21 mouse cellular contexts compared by ENCODE assay signal in the genomic region with DNA sequence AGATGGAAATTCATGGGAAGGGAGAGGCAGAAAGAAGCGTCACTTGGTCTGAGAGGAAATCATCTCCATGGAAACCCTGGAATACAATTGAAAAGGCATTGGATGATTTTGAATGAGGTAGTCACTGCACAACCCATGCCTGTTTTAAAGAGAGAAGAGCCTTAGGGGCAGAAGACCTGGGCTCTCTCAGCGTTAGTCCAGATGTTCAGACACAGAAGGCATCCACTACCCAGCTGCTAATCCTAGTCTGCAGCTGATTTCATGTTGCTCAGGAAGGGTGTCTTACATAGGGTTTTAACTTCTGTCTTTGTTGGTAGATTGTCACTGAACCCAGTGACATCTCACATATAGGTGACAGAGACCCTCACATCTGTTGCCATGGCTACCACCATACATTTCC.
DNase-seq lines count a peak whose midpoint lies in the region; ATAC-seq and TF ChIP-seq lines count a peak whose summit lies in the region.
"Had no signal": no experiment of that assay in that cellular context is flagged by ENCODE, and none has a peak within 500 bp of the region (broad histone marks: within the 10 kb centered on the region; RNA-seq: fewer than 3 reads in every experiment).

No protein-coding gene starts in this region.

- H3K9ac ChIP-seq in forebrain, postnatal 0 days: no peak overlapping the region
- H3K9ac ChIP-seq in forebrain, embryonic 15.5 days (replicated peaks): no peak overlapping the region
- no peak overlapping the region for H3K9ac ChIP-seq in midbrain, embryonic 15.5 days
- H3K9ac ChIP-seq in midbrain, embryonic 14.5 days (replicated peaks; ENCODE audit: low read length): no peak overlapping the region
- no peak overlapping the region for H3K9ac ChIP-seq in neural tube, embryonic 12.5 days
- H3K9ac ChIP-seq in neural tube, embryonic 15.5 days (replicated peaks): no peak overlapping the region
- H3K9ac ChIP-seq: embryonic facial prominence, embryonic 12.5 days; forebrain, embryonic 13.5 days had no signal

- H3K27me3 ChIP-seq in forebrain, postnatal 0 days (ENCODE audit: insufficient read depth, low read length): no peaks in the 10 kb centered on the region
- no peaks in the 10 kb centered on the region for H3K27me3 ChIP-seq in forebrain, embryonic 15.5 days
- H3K27me3 ChIP-seq in midbrain, embryonic 15.5 days (replicated peaks): no peaks in the 10 kb centered on the region
- no peaks in the 10 kb centered on the region for H3K27me3 ChIP-seq in midbrain, embryonic 14.5 days (ENCODE audit: control insufficient read depth, insufficient read depth, low read length)
- H3K27me3 ChIP-seq in neural tube, embryonic 12.5 days (replicated peaks): no peaks in the 10 kb centered on the region
- no peaks in the 10 kb centered on the region for H3K27me3 ChIP-seq in neural tube, embryonic 15.5 days (replicated peaks)
- H3K27me3 ChIP-seq: embryonic facial prominence, embryonic 12.5 days; forebrain, embryonic 13.5 days had no signal

- ATAC-seq in forebrain, postnatal 0 days: no peak
- no peak for ATAC-seq in forebrain, embryonic 15.5 days (replicated peaks)
- ATAC-seq in midbrain, embryonic 15.5 days (replicated peaks): peak; percentile 24; the same call in 1 of the 2 replicates
- no peak for ATAC-seq in midbrain, embryonic 14.5 days (ENCODE audit: low FRiP score, low TSS enrichment)
- ATAC-seq in neural tube, embryonic 12.5 days (ENCODE audit: low FRiP score, low read depth): 0 out of 2 replicates have a peak, but pooled peaks have one; percentile 29
- no peak for ATAC-seq in neural tube, embryonic 15.5 days (ENCODE audit: low FRiP score)
- ATAC-seq: forebrain, embryonic 13.5 days; forebrain, embryonic 16.5 days had no signal

- TF ChIP-seq CTCF in forebrain, postnatal 0 days (IDR thresholded peaks at IDR 0.05; ENCODE audit: low read depth): no peak
- TF ChIP-seq CTCF in cortical plate, adult 2 months (IDR thresholded peaks at IDR 0.05; ENCODE audit: extremely low read depth, insufficient read depth, low read length): no peak

- H3K9me3 ChIP-seq in forebrain, postnatal 0 days (ENCODE audit: low read length): no peaks in the 10 kb centered on the region
- H3K9me3 ChIP-seq in forebrain, embryonic 15.5 days: no peaks in the 10 kb centered on the region
- no peaks in the 10 kb centered on the region for H3K9me3 ChIP-seq in midbrain, embryonic 15.5 days
- no peaks in the 10 kb centered on the region for H3K9me3 ChIP-seq in midbrain, embryonic 14.5 days (ENCODE audit: control insufficient read depth, low read length)
- H3K9me3 ChIP-seq in neural tube, embryonic 12.5 days: no peaks in the 10 kb centered on the region
- no peaks in the 10 kb centered on the region for H3K9me3 ChIP-seq in neural tube, embryonic 15.5 days (replicated peaks)
- H3K9me3 ChIP-seq: embryonic facial prominence, embryonic 10.5 days; embryonic facial prominence, embryonic 12.5 days; forebrain, embryonic 13.5 days had no signal

- 44% methylated on average over 2 of the region's 2 CpGs for WGBS in forebrain, postnatal 0 days
- WGBS in forebrain, embryonic 15.5 days: 41% methylated on average over 2 of the region's 2 CpGs
- WGBS in midbrain, embryonic 15.5 days: 43% methylated on average over 2 of the region's 2 CpGs
- 27% methylated on average over 2 of the region's 2 CpGs for WGBS in midbrain, embryonic 14.5 days
- WGBS in neural tube, embryonic 12.5 days: 52% methylated on average over 2 of the region's 2 CpGs
- 45% methylated on average over 2 of the region's 2 CpGs for WGBS in neural tube, embryonic 15.5 days

- H3K4me3 ChIP-seq in forebrain, postnatal 0 days (ENCODE audit: low read depth, low read length): no peak overlapping the region
- no peak overlapping the region for H3K4me3 ChIP-seq in forebrain, embryonic 15.5 days
- no peak overlapping the region for H3K4me3 ChIP-seq in midbrain, embryonic 15.5 days
- no peak overlapping the region for H3K4me3 ChIP-seq in midbrain, embryonic 14.5 days (replicated peaks; ENCODE audit: low read depth, low read length)
- H3K4me3 ChIP-seq in neural tube, embryonic 12.5 days: no peak overlapping the region
- H3K4me3 ChIP-seq in neural tube, embryonic 15.5 days (replicated peaks): no peak overlapping the region
- no peak overlapping the region for H3K4me3 ChIP-seq in cortical plate, adult 2 months (ENCODE audit: insufficient read depth, low read length)
- H3K4me3 ChIP-seq: embryonic facial prominence, embryonic 10.5 days; embryonic facial prominence, embryonic 12.5 days; forebrain, embryonic 13.5 days had no signal

- no peak for TF ChIP-seq POLR2A in cortical plate, adult 2 months (IDR thresholded peaks at IDR 0.05; ENCODE audit: extremely low read depth, insufficient read depth, low read length)

- H3K4me1 ChIP-seq in forebrain, postnatal 0 days (ENCODE audit: insufficient read depth): no peaks in the 10 kb centered on the region
- H3K4me1 ChIP-seq in forebrain, embryonic 15.5 days: peaks cover 13% of the 10 kb centered on the region
- peaks cover 13% of the 10 kb centered on the region for H3K4me1 ChIP-seq in midbrain, embryonic 15.5 days
- 0 out of 2 replicates have a peak, but pooled peaks cover 3% of the 10 kb centered on the region for H3K4me1 ChIP-seq in midbrain, embryonic 14.5 days (ENCODE audit: control insufficient read depth, insufficient read depth, low read length)
- H3K4me1 ChIP-seq in neural tube, embryonic 12.5 days: no peaks in the 10 kb centered on the region
- H3K4me1 ChIP-seq in neural tube, embryonic 15.5 days: no peaks in the 10 kb centered on the region; the same call in 1 of the 2 replicates
- H3K4me1 ChIP-seq in cortical plate, adult 2 months (ENCODE audit: control insufficient read depth, insufficient read depth, low read length): no peaks in the 10 kb centered on the region; the same call in 1 of the 2 replicates

- H3K4me2 ChIP-seq in forebrain, postnatal 0 days (ENCODE audit: low read depth): no peak overlapping the region
- H3K4me2 ChIP-seq in forebrain, embryonic 15.5 days (replicated peaks): no peak overlapping the region
- no peak overlapping the region for H3K4me2 ChIP-seq in midbrain, embryonic 15.5 days
- H3K4me2 ChIP-seq in midbrain, embryonic 14.5 days (ENCODE audit: low read length): no peak overlapping the region
- no peak overlapping the region for H3K4me2 ChIP-seq in neural tube, embryonic 12.5 days (replicated peaks)
- H3K4me2 ChIP-seq in neural tube, embryonic 15.5 days: no peak overlapping the region
- H3K4me2 ChIP-seq: embryonic facial prominence, embryonic 12.5 days; forebrain, embryonic 13.5 days had no signal

- DNase-seq in forebrain, postnatal 0 days: peak; percentile 8
- no peak for DNase-seq in midbrain, embryonic 14.5 days
- no peak for DNase-seq in cerebellum, adult 8-10 months
- DNase-seq: adrenal gland, adult 2 months; adrenal gland, postnatal 10 days; adrenal gland, postnatal 25 days; cerebellum, adult 11-12 months; cerebellum, adult 2 months; cerebellum, adult 9-11 months; cerebellum, postnatal 14 days; cerebellum, postnatal 36 days; embryo, embryonic 11 days had no signal

- H3K36me3 ChIP-seq in forebrain, postnatal 0 days (ENCODE audit: insufficient read depth): no peaks in the 10 kb centered on the region
- no peaks in the 10 kb centered on the region for H3K36me3 ChIP-seq in forebrain, embryonic 15.5 days
- H3K36me3 ChIP-seq in midbrain, embryonic 15.5 days (replicated peaks): no peaks in the 10 kb centered on the region
- H3K36me3 ChIP-seq in midbrain, embryonic 14.5 days (ENCODE audit: control insufficient read depth, insufficient read depth, low read length): no peaks in the 10 kb centered on the region
- H3K36me3 ChIP-seq in neural tube, embryonic 12.5 days: no peaks in the 10 kb centered on the region
- H3K36me3 ChIP-seq in neural tube, embryonic 15.5 days: no peaks in the 10 kb centered on the region
- H3K36me3 ChIP-seq: embryonic facial prominence, embryonic 10.5 days; embryonic facial prominence, embryonic 12.5 days had no signal

- no peak overlapping the region for H3K27ac ChIP-seq in forebrain, postnatal 0 days (ENCODE audit: low read depth, low read length)
- H3K27ac ChIP-seq in forebrain, embryonic 15.5 days (replicated peaks): no peak overlapping the region
- H3K27ac ChIP-seq in midbrain, embryonic 15.5 days: no peak overlapping the region
- no peak overlapping the region for H3K27ac ChIP-seq in midbrain, embryonic 14.5 days (replicated peaks; ENCODE audit: low read depth, low read length)
- no peak overlapping the region for H3K27ac ChIP-seq in neural tube, embryonic 12.5 days
- no peak overlapping the region for H3K27ac ChIP-seq in neural tube, embryonic 15.5 days (replicated peaks)
- H3K27ac ChIP-seq in cortical plate, adult 2 months (ENCODE audit: insufficient read depth, low read length): 0 out of 2 replicates have a peak overlapping the region, but pooled peaks have one; percentile 16
- H3K27ac ChIP-seq: embryonic facial prominence, embryonic 10.5 days; embryonic facial prominence, embryonic 12.5 days; forebrain, embryonic 13.5 days had no signal

Comparison
In these comparisons a context has a peak if more than half of its experiments do, and no peak if none do; other contexts are left out.
1. ATAC-seq: peak in midbrain, embryonic 15.5 days (single experiment) and neural tube, embryonic 12.5 days (single experiment); none in forebrain, postnatal 0 days (single experiment), forebrain, embryonic 15.5 days (single experiment), midbrain, embryonic 14.5 days (single experiment) and neural tube, embryonic 15.5 days (single experiment).